Mouse (Mus musculus) CD4-positive, CD25-positive, alpha-beta regulatory T cell, adult 4 months (primary cell): ENCODE data around the gene Mreg. TPM values are rescaled to one million over a fixed set of nuclear protein-coding genes. Genes with fewer than 3 reads are reported as not detected.
A peak's percentile ranks its signal among the peaks of the same experiment; 100 is the strongest.

Source experiments
- ATAC-seq: one replicate; pipeline ENCODE4 v1.8.0; 2017
- polyA plus RNA-seq, 2 experiments: library from polyadenylated mRNA; unstranded; fragments of 100-300 nt; shearing (Covaris generic); gene quantifications; one replicate each; pipeline ENCODE4 v1.2.1; 2017

The Mreg gene
- polyA plus RNA-seq, 2 experiments from 2014 or later: 0.13 TPM; not detected in 1

GRCm38 (mm10) chr1:72226887-72227481 lies 14.9 kb upstream of the Mreg start:
- ATAC-seq: peak; percentile 11

GRCm38 (mm10) chr1:72226172-72226886 lies 14.2 kb upstream of the Mreg start:
- ATAC-seq: peak; percentile 16

GRCm38 (mm10) chr1:72225720-72226171 lies 13.6 kb upstream of the Mreg start:
- ATAC-seq: peak; percentile 89

- no peak for ATAC-seq
Measured at GRCm38 (mm10) chr1:72225054-72225718, 13.1 kb upstream of the Mreg start.

- ATAC-seq: peak; percentile 51
Measured at GRCm38 (mm10) chr1:72220008-72220407, 7.9 kb upstream of the Mreg start.

- ATAC-seq: no peak
Measured at GRCm38 (mm10) chr1:72219116-72219515, 7.0 kb upstream of the Mreg start.

- ATAC-seq: no peak
Measured at GRCm38 (mm10) chr1:72218626-72219025, 6.5 kb upstream of the Mreg start.

- ATAC-seq: no peak
Measured at GRCm38 (mm10) chr1:72216761-72217160, 4.7 kb upstream of the Mreg start.

GRCm38 (mm10) chr1:72215174-72215573 lies 3.1 kb upstream of the Mreg start:
- no peak for ATAC-seq

GRCm38 (mm10) chr1:72214470-72214961 lies 2.4 kb upstream of the Mreg start:
- ATAC-seq: no peak

GRCm38 (mm10) chr1:72213954-72214353 lies 1.8 kb upstream of the Mreg start:
- ATAC-seq: no peak

- no peak for ATAC-seq
Measured at GRCm38 (mm10) chr1:72210803-72211679, 1.1 kb downstream of the Mreg start.

- no peak for ATAC-seq
Measured at GRCm38 (mm10) chr1:72208095-72208494, 4.0 kb downstream of the Mreg start.

- no peak for ATAC-seq
Measured at GRCm38 (mm10) chr1:72205113-72205512, 7.0 kb downstream of the Mreg start.

- no peak for ATAC-seq
Measured at GRCm38 (mm10) chr1:72203204-72203603, 8.9 kb downstream of the Mreg start.

- no peak for ATAC-seq
Measured at GRCm38 (mm10) chr1:72202705-72203104, 9.4 kb downstream of the Mreg start.

- peak; percentile 20 for ATAC-seq
Measured at GRCm38 (mm10) chr1:72202068-72202467, 10.0 kb downstream of the Mreg start.

- ATAC-seq: no peak
Measured at GRCm38 (mm10) chr1:72201126-72201525, 11.0 kb downstream of the Mreg start.

GRCm38 (mm10) chr1:72198142-72198806 lies 13.8 kb downstream of the Mreg start:
- no peak for ATAC-seq

- ATAC-seq: no peak
Measured at GRCm38 (mm10) chr1:72196626-72197359, 15.3 kb downstream of the Mreg start.

- ATAC-seq: no peak
Measured at GRCm38 (mm10) chr1:72196123-72196522, 16.0 kb downstream of the Mreg start.
